Mouse (Mus musculus): Measurements from ENCODE around the gene Setmar.
A peak's percentile ranks its signal among the peaks of the same experiment; 100 is the strongest.
"Not testable (repeated sequence)": the region's sequence is repeated elsewhere in the genome, so short reads cannot be mapped to it uniquely, and the experiment has no call there.

The Setmar gene

DNA sequence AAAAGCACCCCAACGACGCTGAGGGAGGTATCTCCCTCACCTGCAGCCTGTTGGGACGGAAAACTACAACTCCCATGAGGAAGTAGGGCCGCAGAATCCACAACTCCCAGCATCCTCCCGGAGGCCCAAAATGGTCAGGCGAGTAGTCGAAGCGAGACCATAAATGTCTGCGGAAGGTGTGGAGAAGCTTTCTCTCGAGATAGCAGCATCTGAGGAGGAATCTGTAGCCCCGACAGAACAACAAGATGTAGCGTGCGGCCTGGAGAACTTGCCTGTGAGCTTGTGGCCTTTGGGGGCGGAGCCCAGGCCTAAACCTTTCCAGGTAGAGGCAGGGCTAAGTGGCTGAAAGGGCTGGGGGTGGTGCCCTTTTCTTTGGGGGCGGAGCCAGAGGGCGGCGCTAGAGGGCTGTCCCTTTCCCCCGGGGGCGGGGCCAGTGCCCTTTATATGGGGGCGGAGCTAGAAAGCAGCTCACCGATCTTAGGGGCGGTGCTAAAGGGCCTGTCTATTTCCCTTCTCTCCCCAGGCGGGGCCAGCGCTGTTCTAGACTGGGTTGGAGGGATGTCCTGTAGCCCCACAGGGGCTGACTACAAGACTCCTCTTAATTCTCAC lies at the start of gene Setmar:
TSS of gene Setmar (plus strand) at position 128 of the 609 bp plus-strand sequence.
- DNase-seq (ENCODE audit: low spot score in 2 of 2), result peak; percentile 95 to 97

DNA sequence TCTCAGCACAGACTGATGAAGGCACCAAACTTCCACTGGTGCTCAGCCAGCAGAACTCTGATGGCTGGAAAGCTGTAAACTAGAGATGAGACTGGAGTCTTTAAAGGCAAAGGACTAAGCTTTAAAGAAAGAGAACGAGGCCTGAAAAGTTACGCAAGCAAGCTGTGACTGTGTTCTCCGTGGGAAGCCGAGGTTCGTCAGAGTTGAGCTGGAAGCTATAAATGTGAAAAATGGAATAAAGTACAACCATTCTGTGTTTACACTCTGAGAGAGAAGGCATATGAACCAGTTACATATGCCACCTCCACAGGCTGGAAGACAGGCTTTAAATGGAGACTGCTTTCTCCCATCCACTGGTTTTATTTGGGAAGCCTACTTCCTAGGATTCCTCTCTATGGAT lies 43.2 kb upstream of the Setmar start:
- no peak for DNase-seq (ENCODE audit: low spot score in 2 of 2)

DNA sequence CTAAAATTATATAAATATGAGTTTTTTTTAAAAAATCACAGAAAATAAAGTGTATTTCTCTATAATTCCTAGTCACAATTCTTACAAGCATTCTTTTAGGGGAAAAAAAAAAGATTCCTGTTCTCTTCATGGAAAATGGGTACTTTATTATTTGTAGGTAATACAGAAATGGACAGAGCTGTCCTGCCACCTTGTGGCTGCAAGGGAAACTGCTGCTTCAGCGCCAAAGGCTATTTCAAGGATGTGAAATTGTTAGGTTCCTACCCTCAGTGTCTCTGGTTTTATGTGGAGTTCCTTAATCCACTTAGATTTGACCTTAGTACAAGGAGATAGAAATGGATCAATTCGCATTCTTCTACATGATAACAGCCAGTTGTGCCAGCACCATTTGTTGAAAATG lies 9.8 kb upstream of the Setmar start:
- DNase-seq (ENCODE audit: low spot score in 2 of 2), result not testable (repeated sequence)

DNA sequence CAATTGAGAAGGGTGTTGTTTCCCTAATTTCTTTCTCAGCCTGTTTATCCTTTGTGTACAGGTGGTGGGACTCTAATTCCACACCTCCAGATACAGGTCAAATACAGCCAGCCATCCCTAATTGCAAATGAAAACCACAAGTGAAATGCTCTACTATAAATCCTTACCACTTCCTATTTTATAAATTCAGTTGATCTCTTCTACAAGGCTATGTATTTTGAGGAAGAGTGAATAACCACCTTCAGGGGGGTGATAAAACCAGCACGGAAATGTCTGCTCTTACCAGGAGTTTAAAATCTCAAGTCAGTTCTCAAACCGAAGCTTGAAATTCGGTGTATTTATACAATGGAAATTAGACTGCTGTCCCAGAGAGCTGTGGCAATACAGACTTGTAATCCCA lies 8.9 kb upstream of the Setmar start:
- no peak for DNase-seq (ENCODE audit: low spot score in 2 of 2)

DNA sequence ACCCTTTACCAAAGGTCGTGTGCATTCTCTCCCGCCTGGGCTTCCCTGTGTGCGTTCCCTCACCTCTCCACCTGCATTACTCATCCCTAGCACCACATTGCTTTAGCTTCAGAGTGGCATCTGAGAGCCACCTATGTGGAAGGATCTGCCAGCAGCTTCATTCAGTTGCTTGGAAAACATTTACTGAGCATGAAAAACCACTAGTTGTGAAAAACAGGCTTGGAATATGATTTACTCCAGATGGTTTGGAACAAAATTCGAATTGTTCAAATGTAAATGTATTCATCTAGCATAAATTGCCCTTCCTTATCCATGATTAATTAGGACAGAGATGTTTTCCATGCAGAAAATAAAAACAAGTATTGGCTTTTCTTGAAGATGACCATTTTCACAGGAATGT lies 7.5 kb upstream of the Setmar start:
- no peak for DNase-seq (ENCODE audit: low spot score in 2 of 2)

DNA sequence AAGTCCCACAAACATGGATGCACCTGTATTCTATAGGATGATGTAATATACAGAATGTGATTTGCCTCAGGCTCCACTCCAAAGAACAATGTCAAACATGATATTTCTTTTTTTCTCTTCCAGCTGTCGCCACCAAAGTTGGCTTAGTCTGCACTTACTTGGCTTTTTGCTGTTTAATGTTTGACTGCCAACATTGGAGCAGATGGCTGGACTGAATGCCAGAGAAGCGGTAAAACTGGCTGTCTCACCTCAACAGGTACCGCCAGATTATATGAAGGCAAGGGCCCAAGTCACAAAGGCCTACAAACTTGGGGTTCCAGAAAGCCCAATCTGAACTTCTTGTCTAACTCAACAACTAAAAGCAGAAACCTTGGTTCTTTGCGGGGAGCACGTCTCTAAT lies 6.8 kb upstream of the Setmar start:
- no peak for DNase-seq (ENCODE audit: low spot score in 2 of 2)

DNA sequence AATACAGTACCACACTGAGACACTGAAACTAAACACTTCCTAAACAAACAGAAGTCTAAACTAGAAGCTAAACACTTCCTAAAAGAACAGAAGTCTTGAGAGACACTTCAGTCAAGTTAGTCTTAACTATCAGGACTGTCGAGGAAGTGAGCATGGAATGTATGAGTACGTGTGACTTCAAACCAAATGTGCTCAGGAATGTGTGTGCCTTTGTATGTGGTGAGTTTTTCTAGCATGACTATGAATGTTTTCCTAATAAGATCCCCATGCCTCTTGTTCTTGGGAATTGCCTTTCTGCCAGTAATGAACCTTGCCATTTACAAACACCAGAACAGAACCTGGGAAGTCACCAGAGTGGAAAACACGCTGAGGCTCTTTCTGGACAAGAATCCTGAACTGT lies 3.7 kb upstream of the Setmar start:
- no peak for DNase-seq (ENCODE audit: low spot score in 2 of 2)

DNA sequence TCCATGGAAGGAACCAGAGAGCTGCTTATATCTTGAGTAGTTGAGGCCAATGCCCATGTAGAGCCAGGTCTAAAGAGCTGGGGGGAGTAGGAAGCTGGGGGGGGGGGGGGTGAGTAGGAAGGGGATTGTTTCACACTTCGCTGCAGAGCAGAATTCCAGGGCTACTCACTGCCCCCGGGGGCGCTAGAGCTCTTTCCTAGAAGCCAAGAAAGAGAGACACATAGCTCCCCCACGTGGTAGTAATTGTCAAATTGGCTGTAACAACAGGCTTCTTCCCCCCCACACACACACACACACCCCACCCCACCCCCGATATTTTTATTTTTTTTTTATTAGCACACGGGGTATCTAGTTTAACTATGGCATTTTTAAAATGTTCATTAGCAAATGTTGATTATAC lies 738 bp downstream of the Setmar start:
- peak; percentile 72 to 82 for DNase-seq (ENCODE audit: low spot score in 2 of 2)

DNA sequence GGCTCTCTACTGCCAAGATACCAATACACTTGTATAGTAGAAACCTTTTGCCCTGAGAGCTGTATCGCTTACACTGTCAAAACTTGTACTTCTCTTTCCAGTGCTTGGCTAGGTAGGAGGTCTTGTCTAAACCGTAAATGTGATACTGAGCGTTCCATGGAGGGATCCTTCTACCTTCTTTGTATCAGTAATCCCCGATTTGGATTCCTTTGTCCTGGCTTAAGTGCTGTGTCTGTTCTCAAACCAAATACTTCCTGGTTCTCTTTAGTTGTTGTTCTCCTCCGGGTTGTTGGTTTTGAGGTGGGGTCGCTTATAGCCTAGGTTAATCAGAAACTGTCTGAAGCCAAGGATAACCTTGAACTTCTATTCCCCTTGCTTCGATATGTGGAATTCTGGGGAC lies 6.1 kb downstream of the Setmar start:
- no peak for DNase-seq (ENCODE audit: low spot score in 2 of 2)

DNA sequence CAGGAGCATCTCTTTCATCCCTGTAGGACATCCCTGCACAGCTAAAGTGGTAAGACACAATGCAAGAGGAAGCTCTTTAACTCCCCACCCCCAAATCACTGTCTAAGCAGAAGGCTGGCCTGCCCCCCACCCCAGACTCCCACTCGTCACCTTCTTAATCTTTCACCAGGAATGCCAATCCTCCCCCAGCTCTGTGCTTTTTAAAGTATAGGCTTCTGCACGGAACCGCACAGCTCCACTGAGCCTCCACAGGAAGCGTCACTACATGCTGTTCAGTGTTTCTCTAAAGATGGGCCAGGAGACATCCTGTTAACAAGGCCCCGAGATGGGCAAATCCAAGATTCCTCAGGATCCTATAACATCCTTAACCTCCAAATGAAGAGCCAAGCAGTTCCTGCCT lies 8.2 kb downstream of the Setmar start:
- DNase-seq (ENCODE audit: low spot score in 2 of 2), result no peak

DNA sequence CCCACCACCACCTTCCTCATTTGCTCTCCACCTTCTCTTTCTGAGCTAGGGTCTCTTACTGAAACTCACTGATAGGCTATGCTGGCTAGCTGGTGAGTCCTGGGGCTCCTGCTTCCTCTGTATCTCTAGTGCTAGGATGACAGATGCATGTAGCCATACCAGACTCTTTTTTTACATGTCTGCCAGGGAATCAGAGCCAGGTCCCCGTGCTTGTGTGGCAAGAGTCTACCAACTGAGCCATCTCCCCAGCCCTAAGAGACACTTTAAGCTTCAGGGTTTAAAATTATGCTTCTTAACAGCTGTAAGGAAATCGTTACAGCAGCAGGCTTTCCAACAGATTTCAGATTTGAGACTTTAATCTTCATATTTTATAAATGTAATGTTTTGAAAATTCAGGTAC lies 9.1 kb downstream of the Setmar start:
- no peak for DNase-seq (ENCODE audit: low spot score in 2 of 2)

DNA sequence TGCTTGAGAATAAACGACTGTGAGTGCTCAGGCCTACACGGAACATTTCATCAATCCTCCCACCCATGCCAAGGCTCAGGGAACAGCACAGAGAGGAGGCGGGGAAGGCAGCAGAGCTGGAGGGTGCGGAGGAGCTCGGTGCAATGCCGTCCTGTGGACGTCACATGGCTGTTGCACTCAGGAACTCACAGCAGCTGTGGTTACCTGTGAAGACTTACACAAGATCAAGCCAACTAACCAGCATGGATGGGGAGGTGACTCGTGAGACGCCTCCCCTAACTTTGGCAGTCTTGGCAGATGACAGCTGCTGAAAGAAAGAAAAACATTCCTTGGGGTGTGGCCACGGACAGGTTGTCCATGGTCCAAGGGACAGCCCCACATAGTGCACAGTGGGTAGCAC lies 9.8 kb downstream of the Setmar start:
- no peak for DNase-seq (ENCODE audit: low spot score in 2 of 2)

DNA sequence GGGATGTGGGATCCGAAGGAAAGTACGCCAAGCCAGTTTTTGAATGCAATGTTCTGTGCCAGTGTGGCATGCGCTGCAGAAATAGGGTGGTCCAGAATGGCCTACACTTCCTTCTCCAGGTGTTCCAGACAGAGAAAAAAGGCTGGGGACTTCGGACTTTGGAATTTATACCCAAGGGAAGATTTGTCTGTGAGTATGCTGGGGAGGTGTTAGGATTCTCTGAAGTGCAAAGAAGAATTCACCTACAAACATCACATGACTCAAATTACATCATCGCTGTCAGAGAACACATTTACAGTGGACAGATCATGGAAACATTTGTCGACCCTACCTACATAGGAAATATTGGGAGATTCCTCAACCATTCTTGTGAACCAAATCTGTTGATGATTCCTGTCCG lies 11.0 kb downstream of the Setmar start:
- no peak for DNase-seq (ENCODE audit: low spot score in 2 of 2)

DNA sequence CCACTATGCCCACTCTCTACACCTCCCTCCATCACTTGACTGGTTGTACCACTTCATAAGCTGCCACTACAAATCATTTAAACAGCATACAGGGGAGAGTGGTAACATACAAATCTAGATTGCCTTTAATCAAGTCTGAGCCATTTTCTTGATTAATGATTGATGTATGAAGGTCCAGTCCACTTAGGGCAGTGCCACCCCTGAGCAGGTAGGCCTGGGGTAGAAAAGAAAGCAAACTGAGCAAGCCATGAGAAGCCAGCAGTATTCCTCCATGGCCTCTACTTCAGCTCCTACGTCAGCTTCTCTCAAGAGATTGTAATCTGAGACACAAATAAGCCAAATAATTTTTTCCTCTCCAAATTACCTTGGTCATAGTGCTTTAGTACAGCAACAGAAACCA lies 26.5 kb downstream of the Setmar start:
- DNase-seq (ENCODE audit: low spot score in 2 of 2), result no peak

DNA sequence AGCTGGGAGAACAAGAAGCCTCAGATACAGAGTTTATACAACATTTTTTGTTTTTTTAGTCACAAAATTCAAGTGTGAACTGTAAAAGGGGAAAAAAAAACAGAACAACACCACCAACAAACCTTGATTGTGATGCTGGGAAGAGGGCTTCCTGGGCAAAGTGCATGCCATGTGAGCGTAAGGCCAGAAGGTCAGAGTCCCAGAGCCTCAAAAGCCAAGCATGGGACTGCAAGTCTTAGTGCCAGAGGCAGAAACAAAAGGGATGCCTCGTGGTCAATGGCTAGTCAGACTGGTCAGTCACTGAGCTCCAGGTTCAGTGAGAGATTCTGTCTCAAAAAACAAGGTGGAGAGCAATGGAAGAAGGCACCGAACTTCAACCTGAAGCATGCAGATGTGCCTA lies 27.8 kb downstream of the Setmar start:
- DNase-seq (ENCODE audit: low spot score in 2 of 2), result no peak

DNA sequence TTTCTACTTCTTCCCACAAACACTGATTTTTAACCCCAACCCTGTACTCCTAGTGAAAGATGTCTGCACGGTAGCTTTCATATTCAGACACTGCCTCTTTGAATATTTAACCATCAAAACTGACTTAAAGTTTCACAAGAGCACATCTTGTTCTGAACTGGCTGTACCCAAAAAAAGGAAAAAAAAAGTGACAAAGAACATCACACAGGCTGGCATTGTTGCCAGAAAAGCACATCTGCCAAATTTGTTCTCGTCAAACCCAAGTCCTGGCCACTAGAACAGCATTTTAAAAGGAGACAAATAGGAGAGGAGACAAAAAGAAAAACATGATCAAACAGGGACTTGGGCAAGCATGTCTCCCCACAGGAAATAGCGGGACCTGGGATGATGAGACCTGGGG lies 28.6 kb downstream of the Setmar start:
- no peak for DNase-seq (ENCODE audit: low spot score in 2 of 2)

DNA sequence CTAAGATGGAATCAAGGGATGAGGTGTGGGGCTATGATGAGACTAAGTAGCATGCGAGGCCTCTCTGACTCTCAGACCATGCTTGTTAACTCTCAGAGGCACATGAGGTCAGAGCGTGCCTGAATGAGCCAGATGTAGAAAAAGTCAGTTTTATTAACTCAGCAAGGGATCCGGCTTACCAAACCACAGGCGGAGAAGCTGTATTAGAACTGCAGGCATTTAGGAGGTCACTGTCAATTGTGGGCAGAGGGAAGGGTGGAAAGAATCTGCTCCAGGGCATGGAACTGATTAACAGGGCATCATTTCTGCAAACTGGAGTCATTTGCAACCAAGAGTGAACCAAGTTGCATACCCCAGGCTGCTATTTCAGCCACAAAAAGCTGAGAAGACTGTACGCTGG lies 30.6 kb downstream of the Setmar start:
- no peak for DNase-seq (ENCODE audit: low spot score in 2 of 2)

DNA sequence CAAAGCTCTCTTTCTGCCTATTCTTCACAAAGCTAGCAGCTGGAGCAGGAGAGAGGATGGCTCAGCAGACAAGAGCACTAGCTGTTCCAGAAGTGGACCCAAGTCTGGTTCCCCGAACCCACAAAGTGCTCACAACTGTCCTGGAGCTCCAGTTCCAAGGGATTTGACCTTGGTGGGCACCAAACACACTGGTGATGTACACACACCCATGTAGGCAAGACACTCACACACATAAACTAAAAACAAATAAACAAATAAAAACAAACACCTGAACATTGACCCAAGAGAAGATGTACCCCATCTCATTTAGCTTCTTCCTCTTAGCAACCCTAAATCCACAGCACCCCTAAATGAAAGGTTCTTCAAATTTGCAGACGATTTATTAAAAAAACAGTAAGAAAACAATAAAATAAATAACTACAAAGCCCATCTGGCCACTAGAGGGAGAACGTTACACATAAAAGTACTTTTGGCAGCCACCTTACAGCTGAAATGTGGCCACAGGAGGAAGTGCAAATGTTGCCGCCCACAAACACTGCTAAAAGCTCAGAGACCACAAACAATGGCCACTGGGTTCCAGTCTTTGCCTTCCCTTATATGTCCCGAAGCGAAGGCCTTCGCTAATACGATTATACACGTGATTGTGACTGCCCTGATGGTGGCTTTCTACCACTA lies 33.5 kb downstream of the Setmar start:
- peak; percentile 47 to 67 for DNase-seq (ENCODE audit: low spot score in 2 of 2)

DNA sequence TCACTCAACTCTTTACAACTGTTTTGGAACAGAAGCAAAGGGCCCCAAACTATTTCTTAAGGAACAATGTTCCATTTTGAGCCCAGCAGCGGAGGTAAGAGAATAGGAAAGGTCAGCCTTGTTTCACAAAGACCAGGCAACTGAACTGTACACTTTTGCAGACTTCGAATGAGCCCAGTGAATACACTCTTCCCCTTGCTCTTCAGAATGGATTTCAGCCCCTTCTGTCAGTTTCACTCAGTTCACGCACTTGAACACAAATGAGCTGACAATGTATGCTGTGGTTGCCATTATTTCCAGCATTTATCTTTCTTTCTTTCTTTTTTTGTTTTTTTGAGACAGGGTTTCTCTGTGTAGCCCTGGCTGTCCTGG lies 34.0 kb downstream of the Setmar start:
- DNase-seq (ENCODE audit: low spot score in 2 of 2), result no peak

DNA sequence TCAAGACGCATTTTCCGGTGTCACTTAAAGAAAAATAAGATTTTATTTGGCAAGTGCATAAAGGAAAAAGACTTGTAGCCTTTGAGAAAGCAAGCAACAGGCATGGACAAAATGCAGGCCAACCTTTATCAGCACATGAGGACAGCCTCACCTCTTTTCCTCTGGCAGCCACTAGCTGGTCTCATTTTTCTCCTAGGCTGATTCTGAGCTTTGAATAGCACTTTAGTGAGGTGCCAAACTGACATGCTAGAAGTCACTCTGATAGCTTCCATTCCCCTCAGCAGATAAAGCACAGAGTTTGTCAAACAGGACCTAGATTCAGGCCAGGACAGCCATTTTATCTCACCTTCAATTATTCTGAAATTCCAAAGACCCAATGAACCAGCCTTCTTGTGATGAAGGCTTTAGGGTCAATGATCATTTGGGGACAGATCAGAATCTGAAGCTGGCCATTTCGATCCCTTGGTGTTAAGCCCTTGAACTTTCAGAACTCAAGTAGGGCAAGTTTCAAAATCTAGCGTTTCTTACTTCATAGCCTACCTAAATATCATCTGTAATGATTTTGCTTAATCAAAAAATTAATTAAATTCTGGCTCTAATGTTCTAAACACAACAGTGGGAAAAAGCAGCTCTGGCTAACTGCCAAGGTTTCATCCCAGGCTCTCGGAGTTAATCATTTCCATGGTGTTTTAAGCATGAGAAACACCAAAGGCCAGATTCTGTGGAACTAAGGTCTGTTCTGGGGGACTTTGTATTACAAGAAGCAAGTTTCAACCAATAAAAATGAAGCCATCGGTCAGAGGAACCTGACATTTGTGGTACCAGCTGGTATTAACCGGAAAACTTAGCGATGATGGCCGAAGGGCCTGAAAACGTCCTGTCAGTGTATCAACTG lies 37.3 kb downstream of the Setmar start:
- DNase-seq (ENCODE audit: low spot score in 2 of 2), result no peak

DNA sequence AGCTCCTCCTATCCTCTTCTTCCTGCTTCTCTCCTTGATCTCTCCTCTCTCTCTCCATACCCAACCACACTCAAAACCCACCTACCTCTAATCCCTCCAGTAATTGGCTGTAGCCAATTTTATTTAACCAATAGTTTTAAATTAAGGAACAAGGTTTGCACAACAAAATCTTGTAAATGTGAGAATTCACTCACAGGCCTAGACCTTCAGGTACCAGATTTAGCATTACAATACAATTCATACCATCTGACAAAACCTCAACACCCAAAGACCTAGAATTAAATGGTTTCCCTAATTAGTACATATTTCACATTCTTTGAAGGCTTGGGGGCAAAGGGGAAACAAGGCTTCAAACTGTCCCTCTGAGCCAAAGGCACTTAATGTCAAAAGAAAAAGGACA lies 42.5 kb downstream of the Setmar start:
- no peak for DNase-seq (ENCODE audit: low spot score in 2 of 2)

DNA sequence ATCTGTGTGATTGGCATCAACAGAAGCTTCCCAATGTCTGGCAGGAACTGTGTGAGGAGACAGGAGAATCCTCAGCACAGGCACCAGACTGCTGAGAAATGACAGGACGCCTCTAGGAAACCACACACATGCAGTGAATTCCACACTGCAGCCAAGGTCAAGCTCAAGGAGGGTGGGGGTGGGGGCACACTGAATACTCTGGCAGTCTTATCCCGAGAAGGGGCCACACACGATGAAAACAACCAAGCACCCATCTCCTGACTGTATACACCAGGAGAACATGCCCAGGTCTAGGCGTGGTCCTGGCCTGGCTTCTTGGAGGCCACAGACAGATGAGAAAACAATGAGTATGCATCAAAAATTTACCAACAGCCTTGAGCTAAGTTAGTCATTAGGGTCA lies 45.5 kb downstream of the Setmar start:
- DNase-seq (ENCODE audit: low spot score in 2 of 2), result no peak

DNA sequence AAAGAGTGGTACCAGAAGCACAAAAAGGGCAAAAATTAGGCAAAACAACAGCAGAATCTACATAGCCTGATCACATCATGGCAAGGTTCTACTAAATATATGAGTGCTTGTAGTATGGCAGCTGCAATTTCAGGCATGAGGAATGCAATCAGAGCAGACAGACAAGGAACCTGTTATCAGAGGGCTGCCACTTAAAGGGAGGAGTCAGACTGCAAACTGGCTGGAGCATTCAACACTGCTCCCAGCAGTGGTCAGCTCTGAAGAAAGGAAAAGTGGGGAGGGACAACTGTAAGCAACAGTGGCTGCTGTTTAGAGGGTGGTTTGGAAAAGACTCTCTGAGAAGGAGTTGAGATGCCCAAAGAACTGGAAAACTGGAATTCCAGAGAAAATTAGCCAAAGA lies 46.8 kb downstream of the Setmar start:
- no peak for DNase-seq (ENCODE audit: low spot score in 2 of 2)

Measured in spleen, postnatal 4 days (tissue).